Mouse (Mus musculus): ENCODE measurements around the gene Ascl1.
A peak's percentile ranks its signal among the peaks of the same experiment; 100 is the strongest.

The Ascl1 gene

GRCm38 (mm10) chr10:87485721-87486620 is 7.5 kb downstream of the Ascl1 start:
- DNase-seq (ENCODE audit: inconsistent age in 2 of 2, low spot score in 1 of 2), result peak in 1 of 2 experiments; percentile 35

GRCm38 (mm10) chr10:87484831-87485720 is 8.4 kb downstream of the Ascl1 start:
- DNase-seq (ENCODE audit: inconsistent age in 2 of 2, low spot score in 1 of 2), result no peak

- no peak for DNase-seq (ENCODE audit: inconsistent age in 2 of 2, low spot score in 1 of 2)
These were observed 15.6 kb downstream of the Ascl1 start for GRCm38 (mm10) chr10:87477895-87478294.

GRCm38 (mm10) chr10:87474971-87475370 is 18.5 kb downstream of the Ascl1 start:
- DNase-seq (ENCODE audit: inconsistent age in 2 of 2, low spot score in 1 of 2), result no peak

- no peak for DNase-seq (ENCODE audit: inconsistent age in 2 of 2, low spot score in 1 of 2)
These were observed 19.9 kb downstream of the Ascl1 start for GRCm38 (mm10) chr10:87473475-87474131.

- no peak for DNase-seq (ENCODE audit: inconsistent age in 2 of 2, low spot score in 1 of 2)
These were observed 42.7 kb downstream of the Ascl1 start for GRCm38 (mm10) chr10:87450777-87451176.

GRCm38 (mm10) chr10:87449368-87449767 is 44.1 kb downstream of the Ascl1 start:
- no peak for DNase-seq (ENCODE audit: inconsistent age in 2 of 2, low spot score in 1 of 2)

- no peak for DNase-seq (ENCODE audit: inconsistent age in 2 of 2, low spot score in 1 of 2)
These were observed 45.2 kb downstream of the Ascl1 start for GRCm38 (mm10) chr10:87448257-87448656.

- DNase-seq (ENCODE audit: inconsistent age in 2 of 2, low spot score in 1 of 2), result no peak
These were observed 45.7 kb downstream of the Ascl1 start for GRCm38 (mm10) chr10:87447754-87448095.

GRCm38 (mm10) chr10:87446829-87447753 is 46.4 kb downstream of the Ascl1 start:
- no peak for DNase-seq (ENCODE audit: inconsistent age in 2 of 2, low spot score in 1 of 2)

- DNase-seq (ENCODE audit: inconsistent age in 2 of 2, low spot score in 1 of 2), result no peak
These were observed 47.2 kb downstream of the Ascl1 start for GRCm38 (mm10) chr10:87446139-87446828.

Data from adrenal gland, adult (tissue).